Mouse (Mus musculus) B cell, adult 67 days (primary cell): ENCODE results near the gene AA986860. TPM values are rescaled to one million over a fixed set of nuclear protein-coding genes. Genes with fewer than 3 reads are reported as not detected.

Experiments used
- total RNA-seq, 2 experiments: library from RNA; stranded (reverse); gene quantifications; 4 replicates each; pipeline ENCODE4 v1.2.4; 2023

Gene AA986860
- total RNA-seq: under 1 TPM; 0.36 to 0.73 TPM

GRCm38 (mm10) chr1:130731741-130732337, at the start of gene AA986860:
AA986860 (plus strand) TSS chr1:130731976.

GRCm38 (mm10) chr1:130715561-130716217, 16.1 kb upstream of the AA986860 start, which contains the start of gene Gm29427:
Gm29427 (minus strand) TSS chr1:130715799.

GRCm38 (mm10) chr1:130717291-130717871, 14.4 kb upstream of the AA986860 start, which contains the start of gene Yod1:
Yod1 (plus strand) TSS chr1:130717327.

DNA sequence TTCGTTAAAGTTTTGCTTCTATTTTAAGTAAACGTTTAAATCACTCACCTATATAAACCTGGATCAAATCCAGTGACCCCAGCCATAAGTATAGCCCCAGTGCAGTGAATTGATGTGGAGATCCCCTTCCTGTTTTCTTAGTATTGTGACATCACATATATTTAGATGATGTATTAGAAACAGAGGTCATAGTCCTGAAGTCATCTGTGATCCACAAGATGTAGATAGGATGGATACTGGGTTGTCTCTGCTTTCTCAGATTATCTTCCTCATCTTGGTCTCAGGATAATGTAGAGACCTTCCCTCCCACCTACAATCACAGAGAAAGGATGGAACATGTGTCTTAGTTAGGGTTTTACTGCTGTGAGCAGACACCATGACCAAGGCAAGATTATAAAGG, 2.6 kb upstream of the AA986860 start, which contains the start of gene Pfkfb2:
Pfkfb2 (minus strand) TSS at position 101 of the 400 bp plus-strand sequence.

Other genes with a start within 250 kb of the AA986860 start
- not detected for gene Zp3r, start 102.4 kb upstream of the AA986860 start, total RNA-seq
- not detected for gene C4bp, start 70.3 kb upstream of the AA986860 start, total RNA-seq
- gene Gm29427, start 16.2 kb upstream of the AA986860 start, total RNA-seq: not detected
- 10 to 100 TPM; 10.0 to 14.5 TPM for gene Yod1, start 14.6 kb upstream of the AA986860 start, total RNA-seq
- 10 to 100 TPM; 24.2 to 26.4 TPM for gene Pfkfb2, start 2.7 kb upstream of the AA986860 start, total RNA-seq
- not detected for gene Fcamr, start 68.9 kb downstream of the AA986860 start, total RNA-seq
- 1 to 10 TPM; 4.4 to 4.6 TPM for gene Pigr, start 94.7 kb downstream of the AA986860 start, total RNA-seq
- 1,000 to 10,000 TPM; 1,016 to 1,048 TPM for gene Fcmr, start 133.7 kb downstream of the AA986860 start, total RNA-seq
- gene Il24, start 155.5 kb downstream of the AA986860 start, total RNA-seq: not detected
- not detected for gene Il20, start 179.5 kb downstream of the AA986860 start, total RNA-seq
- gene Il19, start 208.1 kb downstream of the AA986860 start, total RNA-seq: not detected